In the genomic region with DNA sequence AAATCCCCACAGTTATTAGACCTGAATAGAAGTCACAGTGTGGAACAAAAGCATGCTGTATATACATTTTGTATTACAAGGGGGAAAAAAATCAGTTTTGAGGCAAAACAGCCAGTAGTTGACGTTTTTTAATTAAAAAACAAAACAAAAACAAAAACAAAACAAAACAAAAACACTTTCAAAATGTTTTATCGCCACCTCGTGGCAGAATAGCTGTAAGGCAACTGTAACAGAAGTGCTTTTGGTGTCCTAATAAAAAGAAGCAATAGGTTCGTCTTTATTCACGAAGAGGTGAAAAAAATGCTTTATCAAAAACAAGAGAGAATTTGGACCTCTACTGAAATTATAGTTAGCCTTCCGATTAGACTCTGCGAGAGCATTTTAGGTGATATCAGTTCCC, we compare ENCODE assay signal across 8 mouse cellular contexts. TPM values are rescaled to one million over a fixed set of nuclear protein-coding genes. Genes with fewer than 3 reads are reported as not detected.
DNase-seq lines count a peak whose midpoint lies in the region; ATAC-seq and TF ChIP-seq lines count a peak whose summit lies in the region.
"Not testable (repeated sequence)": the region's sequence is repeated elsewhere in the genome, so short reads cannot be mapped to it uniquely, and the experiment has no call there.

No protein-coding gene starts in this region.

- H3K79me2 ChIP-seq in heart, adult 2 months (replicated peaks; ENCODE audit: control insufficient read depth, insufficient read depth, low read length); liver, adult 2 months (ENCODE audit: control insufficient read depth, insufficient read depth, low read length): not testable (repeated sequence)

- TF ChIP-seq CTCF in heart, adult 2 months (IDR thresholded peaks at IDR 0.05) = peak; percentile 74
- peak; percentile 3; the same call in 1 of the 2 replicates for TF ChIP-seq CTCF in liver, adult 2 months (IDR thresholded peaks at IDR 0.05; ENCODE audit: low read depth, low read length)
- peak; percentile 68 for TF ChIP-seq CTCF in midbrain, postnatal 0 days (IDR thresholded peaks at IDR 0.05)
- peak; percentile 61 for TF ChIP-seq CTCF in stomach, postnatal 0 days (IDR thresholded peaks at IDR 0.05; ENCODE audit: low read depth)

- H3K4me2 ChIP-seq in midbrain, postnatal 0 days (ENCODE audit: low read depth, low read length, poor library complexity, severe bottlenecking); stomach, postnatal 0 days (replicated peaks; ENCODE audit: low read depth): not testable (repeated sequence)

- DNase-seq in 3T3-L1 (ENCODE audit: low read depth, low spot score) = peak; percentile 37
- peak; percentile 5 for DNase-seq in Muller cell, postnatal 12 days (ENCODE audit: inconsistent ontology term)
- DNase-seq in embryo, embryonic 10 days (ENCODE audit: low spot score) = peak; percentile 3
- not testable (repeated sequence) for DNase-seq in heart, adult 2 months; stomach, postnatal 0 days (ENCODE audit: low spot score)
- DNase-seq in kidney, adult 9 months = peak; percentile 2
- DNase-seq in liver, adult 2 months (ENCODE audit: extremely low read depth, low read depth, low spot score) = peak; percentile 1
- peak; percentile 22 for DNase-seq in midbrain, postnatal 0 days (ENCODE audit: low spot score)

- H3K27me3 ChIP-seq in heart, adult 2 months (ENCODE audit: control insufficient read depth, insufficient read depth, low read length); liver, adult 2 months (ENCODE audit: control insufficient read depth, insufficient read depth, low read length); midbrain, postnatal 0 days (ENCODE audit: insufficient read depth, low read length); stomach, postnatal 0 days (ENCODE audit: control insufficient read depth, insufficient read depth, low read length): not testable (repeated sequence)

- TF ChIP-seq POLR2A in heart, adult 2 months (IDR thresholded peaks at IDR 0.05; ENCODE audit: insufficient read depth, low read depth, low read length); liver, adult 2 months (IDR thresholded peaks at IDR 0.05; ENCODE audit: extremely low read depth, insufficient read depth, low read length): not testable (repeated sequence)

- H3K9me3 ChIP-seq in midbrain, postnatal 0 days (ENCODE audit: low read length); stomach, postnatal 0 days (ENCODE audit: control insufficient read depth, low read length): not testable (repeated sequence)

- H3K36me3 ChIP-seq in heart, adult 2 months (ENCODE audit: control insufficient read depth, insufficient read depth, low read length); liver, adult 2 months (ENCODE audit: control insufficient read depth, insufficient read depth, low read length); midbrain, postnatal 0 days (ENCODE audit: insufficient read depth, low read length); stomach, postnatal 0 days (ENCODE audit: control insufficient read depth, insufficient read depth, low read length): not testable (repeated sequence)

- intact Hi-C loops in heart, adult 2 months (cut with DNase I) = loop anchor here (10.0 kb wide), 1 partner anchor 280 kb away; no protein-coding TSS in a partner anchor

- not testable (repeated sequence) for TF ChIP-seq EP300 in heart, adult 2 months (IDR thresholded peaks at IDR 0.05; ENCODE audit: insufficient read depth, low read depth, low read length); stomach, postnatal 0 days (optimal IDR thresholded peaks at IDR 0.05)

- ATAC-seq in midbrain, postnatal 0 days (ENCODE audit: low FRiP score); stomach, postnatal 0 days (ENCODE audit: low FRiP score, low TSS enrichment): not testable (repeated sequence)

- WGBS in heart, adult 2 months = 27% methylated on average over 7 of the region's 7 CpGs
- 29% methylated on average over 7 of the region's 7 CpGs for WGBS in liver, adult 2 months
- 34% methylated on average over 7 of the region's 7 CpGs for WGBS in midbrain, postnatal 0 days
- WGBS in stomach, postnatal 0 days = 34% methylated on average over 7 of the region's 7 CpGs

- not testable (repeated sequence) for H3K4me1 ChIP-seq in heart, adult 2 months (ENCODE audit: control insufficient read depth, insufficient read depth, low read length); liver, adult 2 months (ENCODE audit: control insufficient read depth, insufficient read depth, low read length); midbrain, postnatal 0 days (ENCODE audit: insufficient read depth, low read length); stomach, postnatal 0 days (replicated peaks; ENCODE audit: control insufficient read depth, insufficient read depth)

- H3K9ac ChIP-seq in heart, adult 2 months (ENCODE audit: low read depth, low read length); liver, adult 2 months (ENCODE audit: low read depth, low read length); midbrain, postnatal 0 days (replicated peaks; ENCODE audit: low read length, poor library complexity, severe bottlenecking); stomach, postnatal 0 days (ENCODE audit: low read length): not testable (repeated sequence)

- not testable (repeated sequence) for H3K27ac ChIP-seq in heart, adult 2 months; liver, adult 2 months (replicated peaks; ENCODE audit: insufficient read depth, low read depth, low read length); midbrain, postnatal 0 days (ENCODE audit: low read depth, low read length); stomach, postnatal 0 days (replicated peaks)

- H3K4me3 ChIP-seq in heart, adult 2 months; liver, adult 2 months (ENCODE audit: insufficient read depth, low read depth, low read length); midbrain, postnatal 0 days (ENCODE audit: low read depth, low read length); stomach, postnatal 0 days (ENCODE audit: low read depth, low read length): not testable (repeated sequence)

RNA-seq across cellular contexts. Expression of gene Atg5, which starts 32.9 kb away (rescaled TPM):
- total RNA-seq in heart, adult 2 months (2021) = 10 to 100 TPM; 15.2 to 15.4 TPM
- polyA plus RNA-seq in heart, adult 2 months (2012; rRNA removed) = 6.5 and 10.7 TPM in 2 replicates
- total RNA-seq in liver, adult 2 months (2014; rRNA removed) = 49.1 and 61.8 TPM in 2 replicates
- 16.7 and 17.4 TPM in 2 replicates for polyA plus RNA-seq in liver, adult 2 months (2012; rRNA removed)
- total RNA-seq in midbrain, postnatal 0 days (2014; rRNA removed) = 17.0 and 22.4 TPM in 2 replicates
- 38.7 and 40.0 TPM in 2 replicates for polyA plus RNA-seq in midbrain, postnatal 0 days (2015; fragmentation: Nextera tagmentation; extraction: Ambion mirVana)
- 36.5 and 37.5 TPM in 2 replicates for polyA plus RNA-seq in stomach, postnatal 0 days (2015; fragmentation: Nextera tagmentation; extraction: Ambion mirVana)

Comparison
In these comparisons a context has a peak if more than half of its experiments do, and no peak if none do; other contexts are left out.
1. CTCF ChIP-seq: peak in every context shown above with its lines; median percentile 74 in heart, adult 2 months; 68 in midbrain, postnatal 0 days; 61 in stomach, postnatal 0 days; 3 in liver, adult 2 months.